8 mouse cellular contexts compared by ENCODE assay signal in genomic region chr8:70702842-70703182, GRCm38 (mm10). TPM values are rescaled to one million over a fixed set of nuclear protein-coding genes. Genes with fewer than 3 reads are reported as not detected.
DNase-seq lines count a peak whose midpoint lies in the region; ATAC-seq and TF ChIP-seq lines count a peak whose summit lies in the region.
"Had no signal": no experiment of that assay in that cellular context is flagged by ENCODE, and none has a peak within 500 bp of the region (broad histone marks: within the 10 kb centered on the region; RNA-seq: fewer than 3 reads in every experiment).

No protein-coding gene starts in this region.

- no peak for DNase-seq in midbrain, embryonic 11.5 days (ENCODE audit: low spot score, missing footprints)
- DNase-seq in cerebellum, adult 18-20 months, result peak; percentile 87 to 89
- DNase-seq in gastrocnemius, postnatal 4 days (ENCODE audit: low spot score in 2 of 2), result peak; percentile 59 to 81
- DNase-seq in lung, postnatal 25 days (ENCODE audit: low spot score), result peak; percentile 69
- DNase-seq in thymus, adult 2 months, result no peak
- DNase-seq in thymus, postnatal 25 days, result no peak

- TF ChIP-seq CTCF in thymus, adult 2 months (IDR thresholded peaks at IDR 0.05; ENCODE audit: borderline replicate concordance, control insufficient read depth, extremely low read depth, insufficient read depth, low read length, poor library complexity), result no peak

- H3K9ac ChIP-seq in midbrain, embryonic 13.5 days (replicated peaks), result no peak overlapping the region; the same call in 1 of the 2 replicates
- no peak overlapping the region for H3K9ac ChIP-seq in midbrain, embryonic 11.5 days (ENCODE audit: low read length)

- H3K4me3 ChIP-seq in midbrain, embryonic 13.5 days (replicated peaks), result no peak overlapping the region
- no peak overlapping the region for H3K4me3 ChIP-seq in midbrain, embryonic 11.5 days (ENCODE audit: low read depth, low read length)
- H3K4me3 ChIP-seq in thymus, adult 2 months (ENCODE audit: control insufficient read depth, insufficient read depth, low read length), result no peak overlapping the region

- H3K27ac ChIP-seq in midbrain, embryonic 13.5 days, result no peak overlapping the region
- H3K27ac ChIP-seq in midbrain, embryonic 11.5 days (ENCODE audit: low read depth, low read length), result no peak overlapping the region
- H3K27ac ChIP-seq in thymus, adult 2 months (ENCODE audit: control insufficient read depth, insufficient read depth, low read length), result no peak overlapping the region

- TF ChIP-seq POLR2A in thymus, adult 2 months (IDR thresholded peaks at IDR 0.05; ENCODE audit: control insufficient read depth, extremely low read depth, insufficient read depth, low read length, poor library complexity), result no peak

- no peak for ATAC-seq in midbrain, embryonic 13.5 days
- no peak for ATAC-seq in midbrain, embryonic 11.5 days (ENCODE audit: low FRiP score)

- peaks cover 24% of the 10 kb centered on the region for H3K36me3 ChIP-seq in midbrain, embryonic 13.5 days
- H3K36me3 ChIP-seq in midbrain, embryonic 11.5 days (ENCODE audit: control insufficient read depth, insufficient read depth, low read length), result no peaks in the 10 kb centered on the region
- H3K36me3 ChIP-seq in thymus, adult 2 months (ENCODE audit: control insufficient read depth, insufficient read depth, low read length), result no peaks in the 10 kb centered on the region

- peak overlapping the region; percentile 81 for H3K4me2 ChIP-seq in midbrain, embryonic 13.5 days (replicated peaks)
- no peak overlapping the region for H3K4me2 ChIP-seq in midbrain, embryonic 11.5 days

- peaks cover 38% of the 10 kb centered on the region for H3K4me1 ChIP-seq in midbrain, embryonic 13.5 days (replicated peaks)
- H3K4me1 ChIP-seq in midbrain, embryonic 11.5 days (ENCODE audit: control insufficient read depth, insufficient read depth, low read length), result peaks cover 15% of the 10 kb centered on the region
- peaks cover 12% of the 10 kb centered on the region for H3K4me1 ChIP-seq in thymus, adult 2 months (replicated peaks; ENCODE audit: control insufficient read depth, insufficient read depth, low read length)

- no peaks in the 10 kb centered on the region for H3K9me3 ChIP-seq in midbrain, embryonic 13.5 days
- H3K9me3 ChIP-seq in midbrain, embryonic 11.5 days (ENCODE audit: control insufficient read depth, low read length), result no peaks in the 10 kb centered on the region

- no peaks in the 10 kb centered on the region for H3K27me3 ChIP-seq in midbrain, embryonic 13.5 days
- no peaks in the 10 kb centered on the region for H3K27me3 ChIP-seq in midbrain, embryonic 11.5 days (ENCODE audit: control insufficient read depth, insufficient read depth, low read length)
- H3K27me3 ChIP-seq in thymus, adult 2 months (ENCODE audit: control insufficient read depth, insufficient read depth, low read length), result no peaks in the 10 kb centered on the region

- WGBS in midbrain, embryonic 13.5 days, result 85% methylated on average over 3 of the region's 3 CpGs
- 85% methylated on average over 3 of the region's 3 CpGs for WGBS in midbrain, embryonic 11.5 days
- WGBS in thymus, adult 2 months, result 97% methylated on average over 3 of the region's 3 CpGs

RNA-seq across cellular contexts. Expression of gene Iqcn, which starts 0.4 kb away (rescaled TPM):
- 0.07 and 0.08 TPM in 2 replicates for polyA plus RNA-seq in midbrain, embryonic 13.5 days (2015; fragmentation: Nextera tagmentation; extraction: Ambion mirVana)
- 0.04 TPM in 1 of 2 replicates, not detected in the other for polyA plus RNA-seq in midbrain, embryonic 11.5 days (2014; fragmentation: Nextera tagmentation; extraction: Ambion mirVana)
- not detected for total RNA-seq in gastrocnemius, postnatal 4 days (2021)
- 0.19 and 0.28 TPM in 2 replicates for polyA plus RNA-seq in thymus, adult 2 months (2012; rRNA removed)
- polyA plus RNA-seq: limb, embryonic 11.5 days had no signal

RNA-seq across cellular contexts. Expression of gene Jund, which starts 4.1 kb away (rescaled TPM):
- 65.1 and 97.7 TPM in 2 replicates for polyA plus RNA-seq in midbrain, embryonic 13.5 days (2015; fragmentation: Nextera tagmentation; extraction: Ambion mirVana)
- 119 and 138 TPM in 2 replicates for polyA plus RNA-seq in midbrain, embryonic 11.5 days (2014; fragmentation: Nextera tagmentation; extraction: Ambion mirVana)
- total RNA-seq in gastrocnemius, postnatal 4 days (2021), result 100 to 1,000 TPM; 201 to 228 TPM
- 540 and 792 TPM in 2 replicates for polyA plus RNA-seq in thymus, adult 2 months (2012; rRNA removed)

RNA-seq across cellular contexts. Expression of gene Gm3336, which starts 15.5 kb away (rescaled TPM):
- not detected in 2 replicates for polyA plus RNA-seq in midbrain, embryonic 13.5 days (2015; fragmentation: Nextera tagmentation; extraction: Ambion mirVana)
- not detected in 2 replicates for polyA plus RNA-seq in midbrain, embryonic 11.5 days (2014; fragmentation: Nextera tagmentation; extraction: Ambion mirVana)
- not detected for total RNA-seq in gastrocnemius, postnatal 4 days (2021)
- 0.48 and 0.50 TPM in 2 replicates for polyA plus RNA-seq in thymus, adult 2 months (2012; rRNA removed)
- polyA plus RNA-seq: limb, embryonic 11.5 days had no signal

RNA-seq across cellular contexts. Expression of gene Pde4c, which starts 20.7 kb away (rescaled TPM):
- 0.15 and 0.28 TPM in 2 replicates for polyA plus RNA-seq in midbrain, embryonic 13.5 days (2015; fragmentation: Nextera tagmentation; extraction: Ambion mirVana)
- polyA plus RNA-seq in midbrain, embryonic 11.5 days (2014; fragmentation: Nextera tagmentation; extraction: Ambion mirVana), result 0.16 TPM in 1 of 2 replicates, not detected in the other
- total RNA-seq in gastrocnemius, postnatal 4 days (2021), result 1 to 10 TPM; 1.4 to 1.5 TPM
- polyA plus RNA-seq in thymus, adult 2 months (2012; rRNA removed), result 4.9 and 6.2 TPM in 2 replicates

RNA-seq across cellular contexts. Expression of gene Lsm4, which starts 29.8 kb away (rescaled TPM):
- 176 and 201 TPM in 2 replicates for polyA plus RNA-seq in midbrain, embryonic 13.5 days (2015; fragmentation: Nextera tagmentation; extraction: Ambion mirVana)
- 305 and 326 TPM in 2 replicates for polyA plus RNA-seq in midbrain, embryonic 11.5 days (2014; fragmentation: Nextera tagmentation; extraction: Ambion mirVana)
- total RNA-seq in gastrocnemius, postnatal 4 days (2021), result 10 to 100 TPM; 70.1 to 84.7 TPM
- polyA plus RNA-seq in thymus, adult 2 months (2012; rRNA removed), result 192 and 199 TPM in 2 replicates

Comparison
In these comparisons a context has a peak if more than half of its experiments do, and no peak if none do; other contexts are left out.
1. DNase-seq: peak in cerebellum, adult 18-20 months (2 of 2), gastrocnemius, postnatal 4 days (2 of 2) and lung, postnatal 25 days (single experiment); none in midbrain, embryonic 11.5 days (single experiment), thymus, adult 2 months (single experiment) and thymus, postnatal 25 days (single experiment).